Mouse (Mus musculus) G1E (cell line): Measurements from ENCODE around the gene Btbd35f18. TPM values are rescaled to one million over a fixed set of nuclear protein-coding genes. Genes with fewer than 3 reads are reported as not detected.
"Not testable (repeated sequence)": the region's sequence is repeated elsewhere in the genome, so short reads cannot be mapped to it uniquely, and the experiment has no call there.

Source experiments
- ATAC-seq: 2 replicates; pipeline ENCODE4 v1.8.0; 2016; ENCODE audit warnings: mild to moderate bottlenecking; ENCODE audit not compliant: insufficient number of reproducible peaks, poor library complexity, low FRiP score, severe bottlenecking; ENCODE audit errors: extremely low read depth
- DNase-seq: peaks from one replicate; pipeline ENCODE4 v3.0.0; 2012; ENCODE audit warnings: low spot score
- H3K27me3 ChIP-seq: 2 replicates; pipeline ENCODE4 v1.6.1; 2012; ENCODE audit warnings: mild to moderate bottlenecking, low read length, inconsistent platforms; ENCODE audit not compliant: insufficient read depth
- H3K36me3 ChIP-seq: replicated peaks from 2 replicates; pipeline ENCODE3; 2012; ENCODE audit warnings: mild to moderate bottlenecking, inconsistent platforms
- H3K4me1 ChIP-seq: 2 replicates; pipeline ENCODE4 v1.6.1; 2012; ENCODE audit warnings: low read depth, low read length, inconsistent platforms, mixed read lengths; ENCODE audit not compliant: insufficient read depth
- H3K4me3 ChIP-seq: 2 replicates; pipeline ENCODE4 v1.5.1; 2012; ENCODE audit warnings: low read depth, mild to moderate bottlenecking, inconsistent platforms, low read length, moderate library complexity, mixed read lengths
- H3K9me3 ChIP-seq: replicated peaks from 2 replicates; pipeline ENCODE4 v1.6.1; 2012; ENCODE audit warnings: inconsistent platforms
- polyA plus RNA-seq: library from polyadenylated mRNA; stranded (reverse); fragments of >175 nt; gene quantifications from 2 replicates; pipeline ENCODE4 v1.2.3, GENCODE M21; 2012
- total RNA-seq, 2 experiments: library from RNA; stranded (forward) in 1 of 2; stranded (reverse) in 1 of 2; fragments of 200-1000 nt in 1 of 2; fragments of >200 nt in 1 of 2; fragmentation: Nextera tagmentation in 1 of 2; gene quantifications; 2 replicates each; pipeline ENCODE4 v1.2.3; 2014 to 2017

The Btbd35f18 gene
- total RNA-seq (2014; fragmentation: Nextera tagmentation) (not detected in 2 replicates), total RNA-seq (2017) (not detected in 2 replicates), polyA plus RNA-seq (not detected in 2 replicates)

GRCm38 (mm10) chrX:3699933-3700332, at the start of gene Btbd35f18:
Gene Btbd35f18, plus strand, starts transcription at chrX:3700233.
- not testable (repeated sequence) for H3K27me3 ChIP-seq, ATAC-seq, DNase-seq

More at GRCm38 (mm10) chrX:3699933-3700332, at the start of gene Btbd35f18:
- H3K9me3 ChIP-seq, H3K4me3 ChIP-seq, H3K36me3 ChIP-seq, H3K4me1 ChIP-seq: not testable (repeated sequence)

Other genes starting within 250 kb of the Btbd35f18 start
- not detected in 2 replicates for gene Btbd35f10, start 52.7 kb downstream of the Btbd35f18 start, total RNA-seq (2014; fragmentation: Nextera tagmentation)
- not detected in 2 replicates for gene Btbd35f10, start 52.7 kb downstream of the Btbd35f18 start, total RNA-seq (2017)
- gene Btbd35f10, start 52.7 kb downstream of the Btbd35f18 start, polyA plus RNA-seq: not detected in 2 replicates